Mouse (Mus musculus) urinary bladder, postnatal 25 days (tissue): Measurements from ENCODE around the gene Psmb1.
"Not testable (repeated sequence)": the region's sequence is repeated elsewhere in the genome, so short reads cannot be mapped to it uniquely, and the experiment has no call there.

Experiments used
- DNase-seq: peaks from one replicate; pipeline ENCODE4 v3.0.0; 2022; ENCODE audit warnings: low spot score

Psmb1 gene

DNA sequence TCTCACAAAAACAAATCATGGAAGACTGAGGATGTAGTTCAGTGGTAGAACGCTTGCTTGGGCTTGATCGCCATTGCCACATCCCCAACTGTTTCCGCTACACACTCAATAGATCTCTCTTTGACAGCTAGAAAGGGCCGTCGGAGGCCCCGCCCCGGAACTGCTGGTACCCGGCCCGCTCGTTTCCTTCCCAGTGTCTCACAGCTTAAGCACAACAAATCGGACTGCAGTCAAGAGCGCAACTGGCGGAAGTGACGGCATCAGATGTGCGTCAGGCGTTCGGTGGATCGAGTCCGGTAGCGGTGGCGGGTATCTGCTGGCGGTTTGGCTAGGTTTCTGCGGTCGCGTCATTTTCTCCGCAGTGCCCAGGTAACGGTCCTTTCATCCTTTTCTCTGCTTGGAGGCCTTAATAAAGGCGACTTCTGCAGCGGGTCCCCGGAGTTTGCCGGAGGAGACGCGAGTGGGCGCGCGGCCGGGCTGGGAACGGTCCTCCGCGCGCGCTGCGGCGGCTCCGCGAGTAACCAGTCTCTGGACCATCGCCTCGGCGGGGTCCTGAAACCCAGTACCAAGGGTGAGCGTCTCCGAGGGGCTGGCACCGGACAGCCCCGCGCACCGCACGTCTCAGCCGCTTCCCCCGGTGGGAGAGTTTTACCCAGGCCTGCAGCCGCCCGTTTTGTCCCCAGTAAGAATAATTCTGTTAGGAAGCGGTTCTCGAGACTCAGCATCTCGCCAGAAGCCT lies at the start of gene Psmb1, which contains the start of gene Tbp:
Psmb1 (minus strand) TSS at position 96 of the 739 bp plus-strand sequence.
Tbp (plus strand) TSS at position 233 of the 739 bp plus-strand sequence.
- peak; percentile 95 for DNase-seq

DNA sequence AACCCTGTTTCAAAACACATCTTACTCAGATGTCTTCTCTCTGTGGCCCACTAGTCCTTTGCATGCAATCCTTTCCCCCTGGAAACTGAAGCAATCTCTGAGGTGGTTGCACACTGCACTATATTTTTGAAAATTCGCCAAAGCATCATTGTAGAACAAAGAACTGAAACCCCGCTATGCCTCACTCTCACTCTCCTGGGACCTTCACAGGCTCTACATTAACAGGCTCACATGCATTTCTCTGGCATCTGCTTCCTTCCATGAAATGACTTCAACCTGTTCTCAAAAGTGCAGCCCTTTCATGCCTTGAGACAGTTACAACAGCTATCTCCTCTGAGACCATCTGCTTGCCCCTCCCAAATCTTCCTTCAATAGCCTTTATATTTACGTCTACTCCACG lies 46.9 kb upstream of the Psmb1 start:
- no peak for DNase-seq

DNA sequence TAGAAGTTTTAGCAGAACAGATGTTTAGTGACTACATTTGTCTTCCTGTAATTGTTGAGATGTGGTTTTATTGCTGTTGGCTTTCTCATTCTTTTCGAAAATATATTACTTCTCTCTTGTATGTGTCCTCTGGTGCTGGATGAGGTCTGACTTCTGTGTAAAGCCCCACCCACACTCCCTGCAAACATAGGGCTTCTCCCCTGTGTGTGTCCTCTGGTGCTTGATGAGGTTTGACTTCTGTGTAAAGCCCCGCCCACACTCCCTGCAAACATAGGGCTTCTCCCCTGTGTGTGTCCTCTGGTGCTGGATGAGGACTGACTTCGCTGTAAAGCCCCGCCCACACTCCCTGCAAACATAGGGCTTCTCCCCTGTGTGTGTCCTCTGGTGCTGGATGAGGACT lies 44.3 kb upstream of the Psmb1 start:
- DNase-seq, result not testable (repeated sequence)

DNA sequence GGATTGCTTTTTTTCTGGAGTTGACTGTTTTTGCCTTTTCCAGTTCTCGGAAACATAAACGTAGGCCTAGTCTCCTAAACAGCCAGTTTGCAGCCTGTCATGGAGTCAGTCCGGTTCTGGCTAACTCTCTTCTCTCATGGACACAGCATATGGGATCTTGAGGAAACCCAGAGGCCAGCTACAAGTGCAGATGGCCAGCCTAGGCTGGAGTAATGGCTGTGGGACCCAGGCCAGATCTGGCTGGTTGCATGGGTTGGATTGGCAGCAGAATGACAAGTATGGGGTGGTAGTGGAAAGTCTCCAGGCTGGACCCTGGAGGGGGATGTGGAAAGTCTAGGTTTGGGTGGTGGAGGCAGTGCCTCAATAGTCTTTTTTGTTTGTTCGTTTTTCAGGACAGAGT lies 40.8 kb upstream of the Psmb1 start:
- DNase-seq, result no peak

DNA sequence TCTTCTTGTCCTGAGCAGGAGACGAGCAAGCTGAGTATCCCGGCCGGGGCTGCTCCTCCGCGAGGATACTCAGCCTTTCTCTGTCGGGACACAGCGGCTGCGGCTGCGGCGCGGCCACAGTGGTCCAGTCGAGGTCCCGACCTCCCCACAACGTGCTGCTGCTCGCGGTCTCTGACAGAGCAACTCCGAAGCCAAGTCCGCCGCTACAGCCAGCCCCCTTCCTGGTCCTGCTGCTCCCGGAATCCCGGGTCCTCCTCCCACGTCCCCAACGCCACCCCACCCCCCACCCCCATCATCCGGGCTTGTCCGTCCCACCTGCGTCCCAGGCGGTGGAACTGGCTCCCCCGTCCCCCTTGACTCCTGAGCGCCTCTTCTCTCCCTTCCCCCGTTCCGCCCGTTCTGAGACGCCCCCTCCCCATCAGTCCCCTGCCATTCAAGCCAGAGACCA lies 36.9 kb upstream of the Psmb1 start:
- DNase-seq, result no peak

DNA sequence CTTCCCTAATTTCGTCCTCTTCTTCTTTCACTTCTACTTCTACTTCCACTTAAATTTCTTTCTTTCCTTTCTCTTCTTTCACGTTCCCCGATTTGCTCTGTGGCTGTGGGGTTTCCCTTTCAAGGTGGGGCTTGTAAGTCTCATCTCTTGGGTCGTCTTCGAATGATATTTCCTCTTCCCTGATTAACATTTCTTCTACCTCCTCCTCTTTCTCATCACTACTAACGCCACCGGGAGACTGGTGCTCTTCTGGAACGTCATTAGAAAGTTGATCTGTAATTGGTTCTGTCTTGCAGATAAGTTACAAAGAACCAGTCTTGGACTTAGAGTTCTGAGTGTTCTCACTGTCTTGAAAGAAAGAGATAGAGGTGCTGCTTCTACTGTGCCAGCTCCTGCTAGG lies 36.4 kb upstream of the Psmb1 start:
- DNase-seq, result no peak

DNA sequence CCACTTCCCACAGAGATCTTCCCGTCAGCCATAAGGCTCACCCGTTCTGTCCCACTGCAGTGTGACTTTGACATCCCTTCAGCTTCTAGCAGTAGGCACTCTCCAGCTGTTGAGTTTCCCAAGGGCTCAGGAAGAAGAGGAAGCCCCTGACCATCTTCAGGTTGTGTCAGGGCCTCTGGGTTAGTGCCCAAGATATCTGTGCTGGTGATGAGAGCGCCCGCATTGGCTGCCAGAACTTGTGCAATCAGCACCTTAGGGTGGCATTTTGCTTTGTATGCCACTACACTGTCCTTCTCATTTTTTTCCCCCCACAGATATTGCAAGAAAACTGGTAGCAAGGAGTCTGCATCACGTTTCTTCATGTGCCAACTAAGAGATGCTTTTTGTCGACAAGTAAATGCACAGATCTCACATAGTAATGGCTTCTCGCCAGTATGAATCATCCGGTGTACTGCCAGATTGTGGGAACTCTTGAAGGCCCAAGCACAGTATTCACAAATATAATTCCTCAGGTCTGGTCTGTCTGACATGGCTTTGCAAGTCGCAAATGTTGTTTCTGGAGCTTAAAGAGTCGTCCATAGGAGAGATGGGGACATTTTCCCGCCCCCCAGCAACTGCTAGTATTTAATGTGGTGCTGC lies 35.7 kb upstream of the Psmb1 start:
- no peak for DNase-seq

DNA sequence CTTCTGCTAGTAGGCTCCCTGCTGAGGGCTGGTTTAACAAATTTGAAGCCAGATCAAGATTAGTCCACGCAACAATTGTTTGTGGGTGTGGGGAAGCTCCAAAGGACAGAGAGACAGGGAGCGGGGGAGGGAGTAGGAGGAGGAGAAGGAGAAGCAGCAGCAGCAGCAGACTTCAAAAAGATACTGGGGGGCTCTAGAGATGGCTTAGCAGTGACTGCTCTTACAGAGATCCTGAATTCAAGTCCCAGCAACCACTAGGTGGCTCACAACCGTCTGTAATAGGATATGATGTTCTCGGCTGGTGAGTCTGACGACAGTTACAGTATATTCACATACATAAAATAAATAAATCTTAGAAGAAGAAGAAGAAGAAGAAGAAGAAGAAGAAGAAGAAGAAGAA lies 30.6 kb upstream of the Psmb1 start:
- DNase-seq, result peak; percentile 26

DNA sequence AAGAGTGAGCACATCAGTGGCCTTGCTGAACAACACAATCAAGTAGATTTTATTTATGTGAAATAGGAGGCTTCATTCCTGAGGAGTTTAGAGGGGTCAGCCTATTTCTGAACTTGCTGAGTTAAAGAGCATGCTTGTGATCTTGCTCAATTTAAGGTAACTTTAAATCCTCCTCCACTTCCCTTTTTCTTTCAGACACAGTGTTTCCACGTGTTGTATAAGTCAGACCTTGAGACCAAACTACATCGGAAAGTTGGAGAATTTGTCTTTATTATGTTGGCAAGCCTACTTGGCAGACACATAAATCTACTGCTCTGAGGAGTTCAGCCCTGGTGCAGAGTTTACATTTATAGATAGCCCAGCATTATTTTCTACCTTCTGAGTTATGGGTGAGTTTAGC lies 29.3 kb upstream of the Psmb1 start:
- no peak for DNase-seq

DNA sequence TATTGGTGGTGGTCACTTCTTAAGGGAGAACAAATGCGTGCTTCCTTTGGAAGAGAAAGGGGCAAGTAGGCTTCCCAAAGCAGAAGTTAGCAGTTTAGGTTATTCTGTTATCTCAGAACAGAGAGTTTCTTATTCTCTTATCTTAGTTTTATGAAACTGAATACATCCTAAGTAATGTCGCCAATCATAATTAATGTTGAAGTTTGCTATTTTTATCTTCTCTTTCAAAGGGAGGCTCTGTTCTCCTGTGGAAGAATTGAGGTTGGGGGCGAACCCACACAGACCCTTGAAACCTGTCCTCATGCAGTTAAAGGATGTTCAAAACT lies 28.2 kb upstream of the Psmb1 start:
- no peak for DNase-seq

DNA sequence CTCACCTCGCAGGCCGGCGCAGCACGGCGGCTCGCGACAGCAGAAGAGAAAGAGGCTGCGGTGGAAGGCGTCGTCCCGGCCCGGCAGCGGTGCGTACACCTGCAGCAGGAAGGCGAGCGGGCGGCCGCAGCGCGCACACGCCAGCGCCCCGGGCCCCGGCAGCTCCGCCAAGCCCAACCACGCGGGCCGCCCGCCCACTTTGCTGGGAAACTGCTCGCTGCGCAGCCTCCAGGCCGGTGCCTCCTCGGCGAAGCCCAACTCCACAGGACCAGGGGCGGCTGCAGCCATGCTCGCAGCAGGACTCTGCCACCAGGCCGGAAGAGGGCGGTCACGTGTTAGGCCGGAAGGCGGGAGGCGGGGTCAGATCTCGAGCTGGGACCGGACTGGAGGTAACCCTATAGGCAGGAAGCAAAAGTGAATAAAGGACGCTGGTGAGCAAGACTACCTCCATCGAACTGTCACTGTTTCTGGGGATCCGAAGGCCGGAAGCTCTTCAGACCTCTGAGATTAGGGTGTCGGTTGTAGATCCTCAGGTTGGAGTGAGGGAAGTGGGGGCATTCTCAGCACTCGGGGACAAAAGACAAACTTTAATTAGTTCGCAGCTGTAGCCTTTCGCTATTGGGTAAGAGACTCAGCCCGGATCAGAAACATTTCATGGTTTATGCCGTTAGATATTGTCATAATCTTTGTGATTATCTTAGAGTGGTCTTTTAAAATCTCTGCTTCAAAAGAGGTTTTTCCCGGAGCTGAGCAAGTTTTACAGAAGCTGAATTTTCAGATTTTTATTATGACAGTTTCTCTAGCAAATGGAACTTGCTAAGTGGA lies 27.6 kb upstream of the Psmb1 start, which contains the start of gene Pdcd2:
Pdcd2 (minus strand) TSS at position 316 of the 825 bp plus-strand sequence.
- peak; percentile 94 for DNase-seq

DNA sequence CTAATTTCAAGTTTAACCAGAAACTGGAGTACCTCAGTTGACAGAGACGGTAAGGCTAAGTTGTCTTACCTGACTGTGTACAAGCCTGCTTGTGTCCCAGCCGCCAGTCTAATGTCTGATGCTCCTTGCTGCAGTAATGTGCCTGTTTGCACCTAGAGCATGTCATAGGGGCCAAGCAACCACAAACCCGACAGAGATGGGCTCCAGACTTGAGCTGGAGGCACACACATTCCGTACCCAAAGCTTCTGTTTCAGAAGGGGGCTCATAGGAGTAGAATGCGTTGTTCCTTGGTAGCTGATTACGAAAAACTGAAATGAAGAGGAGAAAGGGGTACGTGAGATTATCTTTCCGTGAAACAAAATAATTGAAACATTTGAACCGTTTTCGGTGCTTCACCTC lies 26.8 kb upstream of the Psmb1 start:
- DNase-seq, result no peak

DNA sequence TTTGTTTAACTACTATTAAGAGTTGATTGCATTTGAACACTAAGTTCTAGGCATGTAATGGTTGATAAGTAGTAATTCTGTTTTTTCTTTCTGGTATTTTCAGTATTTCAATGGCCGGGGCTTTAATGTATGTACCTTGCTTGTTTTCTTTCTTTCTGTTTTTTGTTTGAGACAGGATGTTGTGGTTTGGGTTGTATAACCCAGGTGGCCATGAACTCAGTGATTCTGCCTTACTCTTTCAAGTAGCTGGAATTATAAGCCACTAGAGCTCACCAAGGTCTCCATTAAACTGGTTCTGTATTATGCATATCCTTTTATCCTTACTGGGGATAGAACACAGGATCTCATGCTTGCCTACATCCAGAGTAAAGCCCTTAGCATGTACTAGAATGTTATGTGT lies 19.2 kb upstream of the Psmb1 start:
- DNase-seq, result no peak

DNA sequence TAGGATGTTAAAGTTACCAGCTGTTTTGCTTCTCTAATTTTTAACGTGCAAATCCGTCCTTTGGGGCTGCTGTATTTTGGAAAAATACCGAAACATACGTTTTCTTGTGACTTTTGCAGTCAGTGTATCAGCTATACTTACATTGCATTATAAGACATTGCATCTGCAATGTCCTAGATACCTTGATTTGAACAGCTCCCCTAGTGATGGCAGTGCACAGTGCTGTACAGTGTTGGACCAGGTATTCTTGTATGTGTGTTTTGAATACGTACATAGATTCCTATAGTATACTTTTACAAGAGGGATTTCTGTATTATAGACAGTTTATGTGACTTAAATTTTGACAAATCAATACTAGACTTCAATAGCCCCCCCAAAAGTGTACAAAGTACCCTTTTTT lies 18.6 kb upstream of the Psmb1 start:
- DNase-seq, result no peak

DNA sequence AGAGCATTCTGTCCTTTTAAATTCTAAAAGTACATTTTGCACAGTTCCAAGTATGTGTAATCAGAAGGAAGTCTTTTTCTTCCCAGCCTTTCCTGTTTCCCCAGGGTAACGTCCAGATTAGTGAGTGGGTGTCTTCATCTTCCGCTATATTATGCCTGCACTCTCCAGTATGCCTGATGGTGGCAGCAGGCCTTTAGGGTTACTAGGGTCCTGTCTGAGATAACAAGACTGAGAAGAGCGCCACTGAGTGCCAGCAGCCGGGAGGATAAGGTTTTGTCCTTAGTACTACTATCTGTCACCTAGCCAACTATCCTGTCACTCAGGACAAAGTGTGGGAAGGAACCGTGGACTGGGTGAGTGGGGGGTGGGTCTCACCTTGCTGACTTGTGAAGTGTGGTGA lies 18.2 kb upstream of the Psmb1 start:
- DNase-seq, result no peak

DNA sequence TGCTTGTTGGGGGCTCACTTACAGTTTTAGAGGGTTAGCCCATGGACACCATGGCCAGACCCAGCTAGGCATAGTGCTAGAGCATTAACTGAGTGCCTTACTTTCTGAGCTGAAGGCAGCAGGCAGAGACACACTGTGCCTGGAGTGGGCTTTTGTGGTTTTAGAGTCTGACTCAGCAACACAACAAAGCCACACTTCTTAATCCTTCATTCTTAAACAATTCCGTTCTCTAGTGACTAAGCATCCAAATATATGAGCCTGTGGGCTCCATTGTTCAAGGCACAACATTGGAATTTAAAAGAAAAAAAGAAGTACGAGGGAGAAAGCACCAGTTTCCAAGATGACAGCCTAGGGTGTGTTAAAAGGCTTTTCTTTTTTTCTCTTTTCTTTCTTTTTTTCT lies 11.1 kb upstream of the Psmb1 start:
- DNase-seq, result no peak

DNA sequence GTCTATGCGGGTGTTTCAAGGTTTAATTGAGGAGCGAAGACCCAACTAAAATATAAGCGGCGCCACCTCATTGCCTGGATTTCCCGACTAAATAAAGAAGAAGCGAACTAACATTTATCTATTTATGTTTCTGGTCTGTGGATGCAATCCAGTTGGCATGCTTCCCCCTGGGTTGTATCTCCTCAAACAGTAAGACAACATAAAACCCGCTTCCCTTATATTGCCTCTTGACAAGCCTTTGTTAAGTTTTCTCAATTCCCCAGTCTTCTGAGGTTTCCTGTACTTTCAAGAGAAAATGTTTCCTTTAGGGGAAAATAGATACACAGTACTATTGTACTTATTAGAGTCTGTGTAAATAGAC lies 818 bp downstream of the Psmb1 start:
- DNase-seq, result no peak

DNA sequence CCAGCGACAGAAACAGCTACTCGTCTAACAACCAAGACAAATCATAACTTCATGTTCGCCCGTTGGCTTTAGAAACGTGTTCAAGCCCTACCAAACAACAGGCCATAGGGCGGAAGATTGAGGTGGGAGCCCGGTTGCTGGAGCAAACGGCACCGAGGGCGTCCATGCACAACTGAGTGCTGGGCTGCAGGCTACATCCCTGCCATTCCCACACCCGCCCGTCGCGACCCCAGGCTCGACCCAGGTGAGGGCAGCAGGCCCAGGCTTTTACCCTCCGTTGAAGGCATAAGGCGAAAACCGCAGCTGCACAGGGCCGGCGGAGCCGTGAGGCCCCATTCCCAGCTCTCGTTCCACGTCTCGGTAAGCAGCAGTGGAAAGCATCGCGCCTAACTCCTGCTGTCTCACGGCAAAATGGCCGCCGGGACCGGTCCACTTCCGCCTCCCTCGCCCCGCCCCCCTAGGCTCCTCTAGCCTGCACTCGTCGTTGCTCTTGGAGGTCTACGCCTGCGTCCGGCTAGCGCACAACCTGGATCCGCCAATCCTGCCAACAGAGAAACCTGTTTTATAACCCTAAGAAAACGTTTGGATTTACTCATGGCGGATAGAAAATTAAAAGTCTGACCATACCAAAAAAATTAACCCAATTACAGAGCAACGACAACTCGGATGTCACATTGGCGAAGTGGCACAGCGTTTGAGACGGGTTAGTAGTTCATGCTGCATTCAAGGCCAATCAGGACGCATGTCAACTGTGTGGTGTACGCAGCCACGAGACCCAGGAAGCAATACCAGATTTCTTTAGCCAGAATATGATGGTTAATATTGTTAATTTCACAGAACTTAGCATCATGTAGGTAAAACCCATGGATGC lies 1.4 kb downstream of the Psmb1 start:
- DNase-seq, result peak; percentile 91

DNA sequence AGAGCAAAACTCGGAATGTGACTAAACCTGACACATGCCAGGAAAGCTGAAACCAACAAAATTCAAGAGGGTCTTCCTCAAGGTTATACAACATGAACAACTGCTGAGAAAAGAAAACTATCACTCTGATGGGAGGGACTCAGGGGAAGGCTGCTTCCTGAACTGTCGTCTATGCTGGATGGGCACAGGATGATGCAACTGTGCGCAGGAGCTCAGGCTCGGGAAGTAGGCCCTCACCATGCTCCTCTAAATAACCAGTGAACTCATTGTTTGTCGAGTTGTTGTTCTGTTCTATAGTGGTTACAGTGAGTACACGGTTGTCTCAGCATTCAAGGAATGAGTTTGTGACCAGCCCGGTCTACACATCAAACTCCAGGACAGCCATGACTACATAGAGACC lies 9.0 kb downstream of the Psmb1 start:
- no peak for DNase-seq

DNA sequence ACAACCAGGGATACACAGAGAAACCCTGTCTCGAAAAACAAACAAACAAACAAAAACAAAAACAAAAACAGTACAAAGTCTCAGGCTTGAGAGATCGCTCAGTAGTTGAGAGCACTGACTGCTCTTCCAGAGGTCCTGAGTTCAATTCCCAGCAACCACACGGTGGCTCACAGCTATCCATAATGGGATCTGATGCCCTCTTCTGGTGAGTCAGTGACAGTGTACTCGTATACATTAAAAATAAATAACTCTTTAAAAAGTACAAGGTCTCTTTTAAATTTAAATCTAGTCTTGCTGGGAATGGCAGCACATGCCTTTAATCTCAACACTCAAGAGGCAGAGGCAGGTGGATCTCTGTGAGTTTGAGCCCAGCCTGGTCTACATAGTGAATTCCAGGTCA lies 26.9 kb downstream of the Psmb1 start:
- no peak for DNase-seq

DNA sequence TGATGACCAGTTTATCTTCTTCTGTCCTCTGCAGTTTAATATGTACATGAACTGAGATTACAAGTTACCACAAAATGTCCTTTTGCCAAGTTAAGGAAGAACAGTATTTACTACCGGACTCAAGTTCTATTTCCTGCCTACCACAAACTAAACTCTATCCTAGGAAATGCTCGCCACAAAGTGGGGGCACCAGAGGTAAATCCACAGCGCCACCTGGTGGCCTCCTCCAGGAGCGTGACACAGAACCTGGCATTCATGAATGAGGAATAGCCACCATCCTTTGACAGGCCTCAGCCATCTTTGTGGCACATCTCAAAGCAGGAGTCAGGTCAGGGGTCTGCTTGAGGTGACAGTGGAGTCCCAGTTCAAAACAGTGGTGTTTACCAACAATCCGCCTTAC lies 31.9 kb downstream of the Psmb1 start:
- peak; percentile 65 for DNase-seq

DNA sequence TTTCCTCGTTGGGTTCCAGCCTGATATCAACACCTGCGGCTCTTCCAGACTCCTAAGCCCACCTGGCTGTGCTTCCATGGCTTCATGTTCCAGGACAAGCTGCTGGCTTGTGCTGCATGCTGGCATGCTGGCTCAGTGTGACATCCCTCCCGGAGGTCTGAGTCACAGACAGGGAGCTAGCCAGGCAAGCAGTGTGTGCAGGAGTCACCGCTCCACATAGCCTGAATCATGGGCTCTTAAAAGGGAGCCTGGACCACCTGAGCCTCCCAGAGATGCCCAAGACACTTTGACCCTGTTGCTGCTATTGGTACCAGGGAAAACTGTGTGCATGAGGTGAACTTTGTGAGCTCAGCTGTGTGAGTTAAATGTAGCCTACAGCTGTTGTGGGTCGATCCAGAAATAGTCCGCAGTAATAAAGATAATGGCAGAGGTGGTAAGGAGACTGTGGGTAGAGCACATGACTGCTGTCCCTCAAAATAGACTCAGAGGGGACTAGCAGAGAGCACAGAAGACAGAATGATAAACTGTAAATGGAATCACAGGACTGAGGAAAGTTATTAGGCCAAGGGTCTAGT lies 37.5 kb downstream of the Psmb1 start:
- DNase-seq, result no peak
